Mouse (Mus musculus) kidney, postnatal 0 days (tissue): ENCODE results near the gene Umps. TPM values are rescaled to one million over a fixed set of nuclear protein-coding genes. Genes with fewer than 3 reads are reported as not detected.

Source experiments
- ATAC-seq: fragments of 200-750 bp; cut with Nextera tagmentation; replicated peaks from 2 replicates; pipeline ENCODE4 v1.8.0; 2017; ENCODE audit warnings: low read depth, moderate number of reproducible peaks, moderate TSS enrichment, moderate library complexity; ENCODE audit not compliant: low FRiP score
- DNase-seq: peaks from one replicate; pipeline ENCODE4 v3.0.0-alpha.2; 2016; ENCODE audit warnings: low spot score
- H3K27ac ChIP-seq: fragments of 300-500 bp; sonication (generic); 2 replicates; pipeline ENCODE4 v1.5.1; 2014; ENCODE audit warnings: mild to moderate bottlenecking
- H3K27me3 ChIP-seq: fragments of 300-500 bp; sonication (generic); 2 replicates; pipeline ENCODE4 v1.6.1; 2014; ENCODE audit warnings: low read length, mixed read lengths; ENCODE audit not compliant: insufficient read depth
- H3K36me3 ChIP-seq: fragments of 300-500 bp; sonication (generic); 2 replicates; pipeline ENCODE4 v1.6.1; 2014; ENCODE audit warnings: low read length, mixed read lengths; ENCODE audit not compliant: insufficient read depth
- H3K4me1 ChIP-seq: fragments of 300-500 bp; sonication (generic); replicated peaks from 2 replicates; pipeline ENCODE4 v1.6.1; 2014; ENCODE audit warnings: antibody characterized with exemption, low read length, mixed read lengths; ENCODE audit not compliant: insufficient read depth
- H3K4me2 ChIP-seq: fragments of 300-500 bp; sonication (generic); 2 replicates; pipeline ENCODE4 v1.6.1; 2014; ENCODE audit warnings: mild to moderate bottlenecking, low read length, moderate library complexity, mixed read lengths
- H3K4me3 ChIP-seq: fragments of 300-500 bp; sonication (generic); replicated peaks from 2 replicates; pipeline ENCODE4 v1.5.1; 2014; ENCODE audit warnings: low read depth, low read length
- H3K9ac ChIP-seq: fragments of 300-500 bp; sonication (generic); 2 replicates; pipeline ENCODE4 v1.6.1; 2014; ENCODE audit warnings: low read depth, low read length
- H3K9me3 ChIP-seq: fragments of 300-500 bp; sonication (generic); replicated peaks from 2 replicates; pipeline ENCODE4 v1.6.1; 2016; ENCODE audit warnings: low read length, inconsistent platforms, mixed read lengths
- CTCF ChIP-seq: IDR thresholded peaks from 2 replicates; pipeline ENCODE4 v1.5.1; 2016; ENCODE audit warnings: antibody characterized with exemption, low read depth, mild to moderate bottlenecking, moderate library complexity
- WGBS: fragments of 180-500 bp; shearing (Covaris S2); extraction: QIAGEN DNeasy Blood & Tissue Kit; methylation state at CpG from one replicate; pipeline ENCODE4 v1.1.7; 2014; 5-methylcytosine and 5-hydroxymethylcytosine counted together
- polyA plus RNA-seq: library from polyadenylated mRNA; unstranded; fragments of >200 nt; fragmentation: Nextera tagmentation; extraction: Ambion mirVana; gene quantifications from 2 replicates; pipeline ENCODE4 v1.2.1, GENCODE M21; 2015

Umps gene
- polyA plus RNA-seq, 1 experiment from 2014 or later: 37.9 TPM

- Histone ChIP-seq H3K27me3 (no peaks in the 10 kb centered on the region), H3K4me3 (peak overlapping the region; percentile 72), H3K9ac (peak overlapping the region; percentile 74), H3K4me2 (peak overlapping the region; percentile 89), H3K36me3 (peaks cover 23% of the 10 kb centered on the region), H3K9me3 (no peaks in the 10 kb centered on the region), H3K27ac (peak overlapping the region; percentile 70; the same call in 1 of the 2 replicates), H3K4me1 (0 out of 2 replicates have a peak, but pooled peaks cover 9% of the 10 kb centered on the region)
- DNase-seq: no peak
- WGBS: 4% methylated on average over 15 of the region's 15 CpGs
- peak; percentile 37; the same call in 1 of the 2 replicates for ATAC-seq
- TF ChIP-seq CTCF: no peak
Measured at GRCm38 (mm10) chr16:33965878-33966537, 830 bp downstream of the Umps start.

- ATAC-seq: no peak
- H3K36me3 ChIP-seq: peaks cover 42% of the 10 kb centered on the region
Measured at GRCm38 (mm10) chr16:33963509-33963908, 3.3 kb downstream of the Umps start.

GRCm38 (mm10) chr16:33954793-33955192 is 12.0 kb downstream of the Umps start:
- Histone ChIP-seq H3K9ac (no peak overlapping the region), H3K4me2 (no peak overlapping the region), H3K4me1 (no peaks in the 10 kb centered on the region), H3K27me3 (no peaks in the 10 kb centered on the region), H3K36me3 (peaks cover 40% of the 10 kb centered on the region), H3K9me3 (no peaks in the 10 kb centered on the region), H3K27ac (no peak overlapping the region), H3K4me3 (no peak overlapping the region)
- ATAC-seq: no peak
- TF ChIP-seq CTCF: no peak
- DNase-seq: no peak
- 88% methylated on average over 1 of the region's 1 CpGs for WGBS

More at GRCm38 (mm10) chr16:33963509-33963908, 3.3 kb downstream of the Umps start:
- Histone ChIP-seq H3K4me2 (no peak overlapping the region), H3K9me3 (no peaks in the 10 kb centered on the region), H3K27ac (no peak overlapping the region), H3K9ac (no peak overlapping the region), H3K4me1 (0 out of 2 replicates have a peak, but pooled peaks cover 9% of the 10 kb centered on the region), H3K4me3 (no peak overlapping the region), H3K27me3 (no peaks in the 10 kb centered on the region)
- no peak for DNase-seq
- TF ChIP-seq CTCF: no peak
- 72% methylated on average over 6 of the region's 6 CpGs for WGBS

GRCm38 (mm10) chr16:33953008-33953407 is 13.8 kb downstream of the Umps start:
- Histone ChIP-seq H3K4me2 (no peak overlapping the region), H3K9ac (no peak overlapping the region), H3K27ac (no peak overlapping the region), H3K4me3 (no peak overlapping the region), H3K36me3 (peaks cover 29% of the 10 kb centered on the region; the same call in 1 of the 2 replicates), H3K4me1 (no peaks in the 10 kb centered on the region), H3K9me3 (no peaks in the 10 kb centered on the region), H3K27me3 (no peaks in the 10 kb centered on the region)
- no peak for ATAC-seq
- no peak for DNase-seq
- no peak for TF ChIP-seq CTCF
- WGBS: 81% methylated on average over 4 of the region's 4 CpGs

GRCm38 (mm10) chr16:33950830-33951229 is 16.0 kb downstream of the Umps start:
- Histone ChIP-seq H3K9me3 (no peaks in the 10 kb centered on the region), H3K9ac (no peak overlapping the region), H3K4me2 (no peak overlapping the region), H3K4me1 (no peaks in the 10 kb centered on the region), H3K27ac (no peak overlapping the region), H3K36me3 (peaks cover 16% of the 10 kb centered on the region; the same call in 1 of the 2 replicates), H3K4me3 (no peak overlapping the region), H3K27me3 (no peaks in the 10 kb centered on the region)
- peak; percentile 93 for DNase-seq
- TF ChIP-seq CTCF: peak; percentile 98
- ATAC-seq: peak; percentile 53
- WGBS: 14% methylated on average over 4 of the region's 4 CpGs

- WGBS: 83% methylated on average over 6 of the region's 6 CpGs
Measured at GRCm38 (mm10) chr16:33950386-33950785, 16.5 kb downstream of the Umps start.

More at GRCm38 (mm10) chr16:33950386-33950785, 16.5 kb downstream of the Umps start:
- ATAC-seq (no peak), DNase-seq (no peak)
- Histone ChIP-seq H3K9me3 (no peaks in the 10 kb centered on the region), H3K27me3 (no peaks in the 10 kb centered on the region), H3K27ac (no peak overlapping the region), H3K4me3 (no peak overlapping the region), H3K9ac (no peak overlapping the region), H3K4me2 (no peak overlapping the region), H3K36me3 (peaks cover 12% of the 10 kb centered on the region; the same call in 1 of the 2 replicates), H3K4me1 (no peaks in the 10 kb centered on the region)
- peak; percentile 16; the same call in 1 of the 2 replicates for TF ChIP-seq CTCF
